Mouse (Mus musculus) kidney, embryonic 16.5 days (tissue): ENCODE data around the gene Etv5. TPM values are rescaled to one million over a fixed set of nuclear protein-coding genes. Genes with fewer than 3 reads are reported as not detected.
"Not testable (repeated sequence)": the region's sequence is repeated elsewhere in the genome, so short reads cannot be mapped to it uniquely, and the experiment has no call there.

ENCODE experiments used
- ATAC-seq: fragments of 200-750 bp; cut with Nextera tagmentation; 2 replicates; pipeline ENCODE4 v1.8.0; 2017; ENCODE audit warnings: moderate TSS enrichment; ENCODE audit not compliant: low FRiP score, low TSS enrichment
- H3K27ac ChIP-seq: fragments of 300-500 bp; sonication (generic); 2 replicates; pipeline ENCODE4 v1.5.1; 2014; ENCODE audit warnings: low read length
- H3K27me3 ChIP-seq: fragments of 300-500 bp; sonication (generic); 2 replicates; pipeline ENCODE4 v1.6.1; 2014; ENCODE audit warnings: low read length, control low read depth, mixed read lengths; ENCODE audit not compliant: insufficient read depth
- H3K36me3 ChIP-seq: fragments of 300-500 bp; sonication (generic); 2 replicates; pipeline ENCODE4 v1.6.1; 2014; ENCODE audit warnings: low read length, control low read depth, mixed read lengths; ENCODE audit not compliant: insufficient read depth
- H3K4me1 ChIP-seq: fragments of 300-500 bp; sonication (generic); 2 replicates; pipeline ENCODE4 v1.6.1; 2014; ENCODE audit warnings: low read length, control low read depth, mixed read lengths; ENCODE audit not compliant: insufficient read depth
- H3K4me2 ChIP-seq: fragments of 300-500 bp; sonication (generic); replicated peaks from 2 replicates; pipeline ENCODE4 v1.6.1; 2014; ENCODE audit warnings: low read depth, low read length
- H3K4me3 ChIP-seq: fragments of 300-500 bp; sonication (generic); 2 replicates; pipeline ENCODE4 v1.5.1; 2014; ENCODE audit warnings: mild to moderate bottlenecking, low read length
- H3K9ac ChIP-seq: fragments of 300-500 bp; sonication (generic); replicated peaks from 2 replicates; pipeline ENCODE4 v1.6.1; 2014; ENCODE audit warnings: low read length
- H3K9me3 ChIP-seq: fragments of 300-500 bp; sonication (generic); 2 replicates; pipeline ENCODE4 v1.6.1; 2016; ENCODE audit warnings: low read length, control low read depth
- WGBS: fragments of 180-500 bp; shearing (Covaris S2); extraction: QIAGEN DNeasy Blood & Tissue Kit; methylation state at CpG from one replicate; pipeline ENCODE4 v1.1.7; 2014; 5-methylcytosine and 5-hydroxymethylcytosine counted together
- polyA plus RNA-seq: library from polyadenylated mRNA; unstranded; fragments of >200 nt; fragmentation: Nextera tagmentation; extraction: Ambion mirVana; gene quantifications from 2 replicates; pipeline ENCODE4 v1.2.1, GENCODE M21; 2015

The Etv5 gene
- polyA plus RNA-seq, 1 experiment from 2014 or later: 59.9 TPM

- ATAC-seq: no peak
- H3K9me3 ChIP-seq: no peaks in the 10 kb centered on the region
- H3K4me1 ChIP-seq: no peaks in the 10 kb centered on the region
- H3K4me3 ChIP-seq: no peak overlapping the region
- no peak overlapping the region for H3K27ac ChIP-seq
- no peak overlapping the region for H3K4me2 ChIP-seq
- 96% methylated on average over 6 of the region's 6 CpGs for WGBS
- no peak overlapping the region for H3K9ac ChIP-seq
- no peaks in the 10 kb centered on the region for H3K27me3 ChIP-seq
- H3K36me3 ChIP-seq: peaks cover 22% of the 10 kb centered on the region
Observed at GRCm38 (mm10) chr16:22387731-22388130, 51.8 kb downstream of the Etv5 start.

GRCm38 (mm10) chr16:22382018-22382417 lies 57.5 kb downstream of the Etv5 start:
- not testable (repeated sequence) for H3K27me3 ChIP-seq, H3K4me1 ChIP-seq, H3K4me2 ChIP-seq, H3K9me3 ChIP-seq, H3K27ac ChIP-seq, ATAC-seq, H3K4me3 ChIP-seq, H3K9ac ChIP-seq
- WGBS: 90% methylated on average over 6 of the region's 7 CpGs
- peaks cover 18% of the 10 kb centered on the region for H3K36me3 ChIP-seq

DNA sequence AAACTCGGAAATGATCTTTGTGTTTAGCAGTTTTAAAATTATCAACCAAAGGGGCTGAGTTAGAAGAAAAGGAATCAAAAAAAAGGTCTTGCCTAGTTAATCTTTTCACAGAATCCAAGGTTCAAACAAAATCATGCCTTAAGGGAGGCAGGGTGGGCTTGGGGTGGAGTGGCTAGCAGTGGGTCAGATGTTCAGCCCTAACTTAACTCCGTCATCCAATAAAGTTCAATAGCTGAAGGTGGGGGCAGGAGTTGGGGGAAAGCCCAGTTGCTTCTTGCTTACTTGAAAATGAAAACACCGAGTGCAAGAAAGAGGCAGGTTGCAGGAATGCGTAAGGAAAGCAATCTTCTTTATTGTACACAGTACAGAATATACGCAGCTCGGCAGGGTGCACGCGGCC lies 58.5 kb downstream of the Etv5 start:
- WGBS: 89% methylated on average over 8 of the region's 8 CpGs
- Histone ChIP-seq H3K36me3 (peaks cover 9% of the 10 kb centered on the region), H3K27ac (no peak overlapping the region), H3K9ac (no peak overlapping the region), H3K9me3 (no peaks in the 10 kb centered on the region), H3K4me2 (no peak overlapping the region), H3K4me1 (no peaks in the 10 kb centered on the region), H3K4me3 (no peak overlapping the region), H3K27me3 (no peaks in the 10 kb centered on the region)
- no peak for ATAC-seq

GRCm38 (mm10) chr16:22379986-22380385 lies 59.5 kb downstream of the Etv5 start:
- no peaks in the 10 kb centered on the region for H3K9me3 ChIP-seq
- H3K4me2 ChIP-seq: no peak overlapping the region
- no peaks in the 10 kb centered on the region for H3K4me1 ChIP-seq
- no peak overlapping the region for H3K4me3 ChIP-seq
- no peak overlapping the region for H3K27ac ChIP-seq
- no peak for ATAC-seq
- peaks cover 6% of the 10 kb centered on the region for H3K36me3 ChIP-seq
- no peaks in the 10 kb centered on the region for H3K27me3 ChIP-seq
- no peak overlapping the region for H3K9ac ChIP-seq
- WGBS: 63% methylated on average over 8 of the region's 8 CpGs

DNA sequence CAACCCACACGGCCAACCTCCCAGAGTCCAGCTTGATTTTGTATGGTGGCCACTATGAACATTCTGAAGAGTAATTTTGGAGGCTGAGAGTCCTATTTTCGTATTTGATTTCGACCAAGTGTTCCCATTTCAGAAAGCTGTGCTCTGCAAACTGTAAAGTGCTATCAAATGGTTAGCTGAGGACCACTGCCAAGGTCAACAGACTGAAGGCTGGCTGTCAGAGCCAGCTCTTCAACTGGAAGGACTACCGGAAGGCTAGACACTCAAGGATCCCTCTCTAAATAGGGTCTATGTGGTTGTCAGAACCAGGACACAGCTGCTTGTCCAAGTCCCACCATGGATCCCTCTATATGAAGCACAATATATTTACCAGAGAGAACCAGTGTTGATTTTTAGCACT lies 60.2 kb downstream of the Etv5 start:
- Histone ChIP-seq H3K27me3 (no peaks in the 10 kb centered on the region), H3K4me1 (no peaks in the 10 kb centered on the region), H3K4me2 (no peak overlapping the region), H3K36me3 (0 out of 2 replicates have a peak, but pooled peaks cover 2% of the 10 kb centered on the region), H3K9me3 (no peaks in the 10 kb centered on the region), H3K9ac (no peak overlapping the region), H3K27ac (no peak overlapping the region), H3K4me3 (no peak overlapping the region)
- 83% methylated on average over 4 of the region's 4 CpGs for WGBS
- ATAC-seq: no peak

DNA sequence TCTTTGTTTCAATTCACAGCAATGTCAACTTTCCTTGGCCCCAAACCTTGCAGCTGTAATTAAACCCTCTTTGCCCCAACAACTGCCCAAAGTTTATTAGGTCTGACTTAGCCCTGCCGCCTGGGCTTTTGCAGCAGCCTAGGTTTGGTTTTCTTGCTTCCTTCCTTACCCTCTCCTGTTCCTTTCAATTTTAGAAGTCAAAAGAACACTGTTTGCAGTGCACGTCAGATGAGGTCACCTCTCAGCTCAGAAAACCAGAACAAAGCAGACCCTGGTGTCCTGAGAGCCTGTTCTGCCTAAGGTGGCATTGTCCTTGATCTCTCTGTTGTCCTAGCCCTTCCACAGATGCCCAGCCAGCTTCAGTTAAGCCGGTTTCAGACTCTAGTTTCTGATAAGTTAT lies 61.8 kb downstream of the Etv5 start:
- no peaks in the 10 kb centered on the region for H3K4me1 ChIP-seq
- 68% methylated on average over 3 of the region's 3 CpGs for WGBS

DNA sequence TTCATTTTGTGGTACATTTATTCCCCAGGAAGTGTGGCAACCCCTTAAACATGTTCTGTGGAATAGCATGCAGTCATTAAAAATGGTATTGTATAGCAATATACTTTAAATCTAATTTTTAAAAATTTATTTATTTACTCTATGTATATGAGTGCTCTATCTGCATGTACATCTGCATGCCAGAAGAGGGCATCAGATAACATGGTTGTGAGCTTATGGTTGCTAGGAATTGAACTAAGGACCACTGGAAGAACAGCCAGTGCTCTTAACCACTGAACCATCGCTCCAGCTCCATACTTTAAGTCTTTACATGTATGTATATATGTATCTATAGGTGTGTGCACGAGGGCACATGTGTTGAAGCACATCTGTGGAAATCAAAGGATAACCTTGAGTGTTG lies 64.6 kb downstream of the Etv5 start:
- H3K4me3 ChIP-seq: no peak overlapping the region
- H3K9me3 ChIP-seq: no peaks in the 10 kb centered on the region
- H3K27me3 ChIP-seq: no peaks in the 10 kb centered on the region
- no peak overlapping the region for H3K4me2 ChIP-seq
- no peaks in the 10 kb centered on the region for H3K4me1 ChIP-seq
- no peak overlapping the region for H3K27ac ChIP-seq
- no peak overlapping the region for H3K9ac ChIP-seq
- 80% methylated on average over 2 of the region's 2 CpGs for WGBS
- no peaks in the 10 kb centered on the region for H3K36me3 ChIP-seq
- ATAC-seq: no peak

More for the DNA sequence above, 61.8 kb downstream of the Etv5 start:
- H3K9ac ChIP-seq: no peak overlapping the region
- H3K4me3 ChIP-seq: no peak overlapping the region
- H3K36me3 ChIP-seq: no peaks in the 10 kb centered on the region
- no peak for ATAC-seq
- no peaks in the 10 kb centered on the region for H3K27me3 ChIP-seq
- no peaks in the 10 kb centered on the region for H3K9me3 ChIP-seq
- no peak overlapping the region for H3K27ac ChIP-seq
- H3K4me2 ChIP-seq: no peak overlapping the region

GRCm38 (mm10) chr16:22372701-22373124 lies 66.8 kb downstream of the Etv5 start:
- 41% methylated on average over 10 of the region's 10 CpGs for WGBS
- no peaks in the 10 kb centered on the region for H3K27me3 ChIP-seq
- no peak overlapping the region for H3K4me2 ChIP-seq
- no peaks in the 10 kb centered on the region for H3K9me3 ChIP-seq
- H3K4me1 ChIP-seq: no peaks in the 10 kb centered on the region
- H3K4me3 ChIP-seq: no peak overlapping the region
- no peak overlapping the region for H3K9ac ChIP-seq
- no peaks in the 10 kb centered on the region for H3K36me3 ChIP-seq
- no peak overlapping the region for H3K27ac ChIP-seq
- no peak; the same call in 1 of the 2 replicates for ATAC-seq

- no peak overlapping the region for H3K27ac ChIP-seq
Observed at GRCm38 (mm10) chr16:22372225-22372624, 67.3 kb downstream of the Etv5 start.

DNA sequence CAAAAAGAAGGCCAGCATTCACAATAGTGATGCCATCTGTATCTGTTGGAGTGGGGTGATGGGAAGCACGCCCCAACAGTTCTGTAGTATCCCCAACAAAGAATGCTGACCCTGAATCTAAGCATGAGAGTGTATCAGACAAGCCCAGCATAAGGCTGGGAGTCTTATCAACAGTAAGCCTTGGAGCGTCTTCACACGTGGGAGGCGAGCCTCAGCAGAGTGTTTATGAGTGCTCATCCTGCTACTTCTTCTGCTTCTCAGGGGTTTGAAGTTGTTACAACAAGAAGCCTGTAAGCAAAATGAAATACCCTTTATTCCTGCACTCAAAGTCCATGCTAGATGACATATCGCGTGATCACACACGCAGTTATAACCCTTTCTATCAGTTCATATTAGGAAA lies 72.4 kb downstream of the Etv5 start:
- WGBS: 90% methylated on average over 7 of the region's 7 CpGs
- ATAC-seq: no peak

More at GRCm38 (mm10) chr16:22372225-22372624, 67.3 kb downstream of the Etv5 start:
- Histone ChIP-seq H3K27me3 (no peaks in the 10 kb centered on the region), H3K36me3 (no peaks in the 10 kb centered on the region), H3K9me3 (no peaks in the 10 kb centered on the region), H3K4me1 (no peaks in the 10 kb centered on the region), H3K4me3 (no peak overlapping the region), H3K4me2 (no peak overlapping the region), H3K9ac (no peak overlapping the region)
- ATAC-seq: no peak
- 76% methylated on average over 1 of the region's 1 CpGs for WGBS

More for the DNA sequence above, 72.4 kb downstream of the Etv5 start:
- H3K36me3 ChIP-seq: no peaks in the 10 kb centered on the region
- no peaks in the 10 kb centered on the region for H3K4me1 ChIP-seq
- no peak overlapping the region for H3K27ac ChIP-seq
- no peaks in the 10 kb centered on the region for H3K27me3 ChIP-seq
- H3K9me3 ChIP-seq: no peaks in the 10 kb centered on the region
- H3K4me2 ChIP-seq: no peak overlapping the region
- H3K4me3 ChIP-seq: no peak overlapping the region
- H3K9ac ChIP-seq: no peak overlapping the region
